Mouse (Mus musculus): Measurements from ENCODE around the gene Tpr.

Tpr gene

DNA sequence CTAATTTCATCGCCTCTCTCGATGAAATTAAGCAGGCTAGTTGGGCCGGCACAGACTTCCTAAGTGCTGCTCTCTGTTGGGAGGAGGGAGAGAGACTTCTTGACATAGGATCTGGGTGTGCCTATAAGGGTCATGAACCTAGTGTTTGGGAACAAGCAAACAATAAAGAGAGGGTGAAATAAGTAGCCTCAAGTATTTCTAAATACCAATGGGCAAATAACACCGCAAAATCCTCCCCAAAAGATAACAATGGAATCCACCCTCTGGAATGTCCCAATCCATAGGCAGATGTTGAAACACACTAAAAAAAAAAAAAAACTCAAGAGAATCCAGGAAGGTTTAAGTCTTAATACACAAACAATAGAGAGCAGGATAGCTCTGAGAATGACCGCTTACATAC lies 70.4 kb downstream of the Tpr start:
- no peak for DNase-seq (ENCODE audit: low spot score in 2 of 2)

DNA sequence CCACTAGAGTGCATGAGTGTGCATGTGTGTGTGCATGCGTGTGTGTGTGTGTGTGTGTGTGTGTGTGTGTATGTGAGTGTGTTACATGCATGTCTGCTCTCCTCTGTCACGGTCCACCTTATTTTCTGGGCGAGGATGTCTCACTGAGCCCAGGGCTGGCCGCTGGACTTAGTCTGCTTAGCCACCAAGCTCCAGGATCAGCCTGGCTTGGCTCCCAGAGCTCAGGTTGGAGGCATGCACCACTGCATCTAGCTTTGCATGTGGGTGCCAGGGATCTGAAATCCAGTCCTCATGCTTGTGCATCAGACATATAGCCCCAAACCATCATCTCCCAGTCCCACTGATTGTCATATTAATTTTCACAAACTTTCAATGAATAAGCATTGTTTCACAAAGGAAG lies 71.1 kb downstream of the Tpr start:
- no peak for DNase-seq (ENCODE audit: low spot score in 2 of 2)

DNA sequence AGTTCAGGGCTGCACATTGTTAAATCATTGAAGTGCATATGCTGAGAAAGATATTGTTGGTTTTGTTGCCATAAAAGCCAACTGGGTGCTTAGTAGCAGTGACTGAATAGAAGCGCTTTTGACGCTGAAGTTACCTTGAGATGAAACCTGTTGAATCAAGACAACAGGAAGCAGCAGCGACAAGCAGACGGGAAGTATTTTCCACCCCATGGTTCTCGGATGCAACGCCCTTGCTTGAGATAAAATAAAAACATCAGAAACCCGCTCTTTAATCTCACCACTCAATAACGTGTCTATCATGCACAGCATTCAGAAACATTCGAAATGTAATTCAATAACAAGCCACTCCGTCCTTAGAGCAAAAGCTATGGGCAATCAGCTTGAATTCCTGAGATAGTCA lies 72.7 kb downstream of the Tpr start:
- no peak for DNase-seq (ENCODE audit: low spot score in 2 of 2)

DNA sequence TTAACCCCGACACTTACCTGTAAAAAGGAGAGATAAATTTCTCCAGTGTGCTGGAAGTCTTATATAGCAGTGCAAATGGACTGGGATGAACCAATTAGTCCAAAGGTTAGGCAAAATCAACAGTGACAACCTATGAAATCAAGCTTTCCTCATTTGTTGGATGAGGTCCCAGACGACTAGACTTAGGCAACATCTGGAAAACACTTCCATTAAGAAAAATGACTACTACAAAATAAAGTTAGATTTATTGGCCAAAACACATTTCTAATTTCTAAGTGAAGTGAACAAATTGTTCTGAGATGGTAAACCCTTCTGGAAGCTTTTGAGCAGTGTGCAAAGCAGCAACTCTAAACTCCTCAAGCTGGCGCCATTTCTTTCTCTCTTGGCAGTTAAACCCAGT lies 73.5 kb downstream of the Tpr start, which contains the start of gene Prg4:
Gene Prg4 (minus strand): TSS at position 34 of the 400 bp plus-strand sequence.
- no peak for DNase-seq (ENCODE audit: low spot score in 2 of 2)

DNA sequence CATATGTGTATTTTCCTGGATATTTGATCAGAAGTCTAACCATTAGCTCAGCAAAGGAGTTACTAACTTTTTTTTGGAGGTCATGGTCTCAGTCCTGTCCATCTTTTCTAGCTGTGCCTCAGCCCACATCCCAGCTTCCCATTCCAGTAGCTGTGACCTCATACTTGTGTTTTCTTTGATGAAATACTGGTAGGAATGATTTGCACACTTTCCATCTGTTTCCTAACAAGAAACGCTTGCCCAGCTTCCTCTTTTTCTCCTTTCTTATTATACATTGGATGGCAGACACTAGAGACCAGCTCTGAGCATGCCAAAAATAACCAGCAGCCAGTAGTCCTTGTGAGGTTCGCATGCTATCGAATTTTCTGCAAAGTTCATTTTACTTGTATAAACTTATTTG lies 77.4 kb downstream of the Tpr start:
- no peak for DNase-seq (ENCODE audit: low spot score in 2 of 2)

DNA sequence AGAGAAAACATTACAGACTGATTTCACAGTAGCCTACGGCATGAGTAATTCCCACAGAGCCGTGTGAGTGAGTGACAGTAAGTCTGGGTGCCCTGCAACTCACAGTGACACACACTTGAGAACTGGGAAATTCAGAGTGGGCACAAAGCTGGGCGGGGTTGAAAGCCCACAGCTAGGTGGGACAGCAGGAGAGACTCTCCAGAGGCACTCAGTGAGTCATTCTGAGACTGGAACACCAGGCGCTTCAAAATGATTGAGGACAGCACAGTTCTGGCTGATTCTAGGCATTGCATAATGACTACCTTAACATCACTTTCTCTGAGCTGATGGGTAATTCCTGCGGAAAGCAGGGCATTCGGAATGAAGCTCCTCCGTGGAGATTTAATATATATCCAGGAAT lies 79.9 kb downstream of the Tpr start:
- DNase-seq (ENCODE audit: low spot score in 2 of 2) = no peak

DNA sequence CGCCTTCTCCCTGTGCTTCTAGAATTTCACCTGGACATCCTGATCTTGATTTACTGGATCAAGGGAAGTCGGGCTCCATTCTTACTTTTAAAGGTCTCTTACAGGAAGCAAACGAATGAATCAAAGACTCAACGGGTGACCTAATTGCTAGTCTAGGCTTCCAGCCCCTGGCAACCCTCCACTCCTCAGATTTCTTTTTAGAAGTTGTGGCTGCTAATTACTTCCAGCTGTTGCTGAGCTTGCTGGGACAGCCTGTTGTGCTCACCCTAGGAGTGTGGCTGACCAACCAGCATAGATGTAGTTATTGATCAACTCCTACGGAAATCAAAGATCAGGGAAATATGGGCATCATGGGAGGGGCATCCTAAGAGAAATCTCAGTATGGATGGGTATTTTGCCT lies 88.0 kb downstream of the Tpr start:
- no peak for DNase-seq (ENCODE audit: low spot score in 2 of 2)

DNA sequence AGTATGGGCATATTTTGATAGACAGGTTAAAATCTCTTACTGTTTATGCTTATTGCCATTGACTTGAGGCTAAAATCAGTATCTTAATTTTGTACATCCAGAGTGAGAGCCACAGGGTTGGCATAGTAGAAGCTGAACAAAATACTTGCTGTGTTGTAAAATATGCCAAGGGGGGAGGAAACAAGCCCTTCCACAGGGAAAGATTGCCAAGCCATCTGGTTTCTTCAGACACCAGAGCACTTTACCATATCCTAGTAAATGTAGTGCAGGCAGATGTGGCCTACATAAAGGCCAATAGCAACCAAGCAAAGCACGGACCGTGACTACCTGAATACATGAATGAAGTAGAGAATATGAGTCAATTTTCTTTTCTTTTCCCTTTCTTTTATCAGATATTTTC lies 96.5 kb downstream of the Tpr start:
- DNase-seq (ENCODE audit: low spot score in 2 of 2) = no peak

DNA sequence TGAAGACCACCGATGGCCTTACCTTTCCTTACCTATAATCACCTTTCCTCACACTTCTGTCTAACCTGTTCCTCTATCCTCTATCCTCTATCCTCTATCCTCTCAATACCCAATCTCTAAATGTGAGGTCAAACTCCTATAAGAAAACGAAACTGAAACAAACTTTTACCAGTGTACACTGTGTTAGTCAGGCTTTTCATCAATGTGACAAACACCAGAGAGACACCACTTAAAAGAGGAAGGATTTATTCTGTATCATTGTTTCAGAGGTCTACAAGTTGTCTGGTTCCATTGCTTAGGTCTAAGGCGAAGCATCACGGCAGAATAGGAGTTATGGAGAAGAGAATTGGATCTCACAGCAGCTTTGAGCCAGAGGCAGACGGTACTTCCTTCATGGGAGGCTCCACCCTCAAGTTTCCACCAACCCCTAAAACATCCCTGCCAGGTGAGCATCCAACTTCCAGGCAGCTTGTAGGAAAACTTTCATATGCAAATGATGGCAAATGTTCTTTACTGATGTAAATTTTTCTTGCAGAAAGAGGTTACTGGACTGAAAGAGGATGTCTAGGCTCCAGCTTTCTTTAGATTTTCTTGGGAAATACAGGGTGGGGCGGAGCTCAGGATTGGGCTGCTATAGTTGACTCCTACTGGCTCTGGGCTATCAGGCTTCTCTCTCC lies 104.1 kb downstream of the Tpr start:
- no peak for DNase-seq (ENCODE audit: low spot score in 2 of 2)

DNA sequence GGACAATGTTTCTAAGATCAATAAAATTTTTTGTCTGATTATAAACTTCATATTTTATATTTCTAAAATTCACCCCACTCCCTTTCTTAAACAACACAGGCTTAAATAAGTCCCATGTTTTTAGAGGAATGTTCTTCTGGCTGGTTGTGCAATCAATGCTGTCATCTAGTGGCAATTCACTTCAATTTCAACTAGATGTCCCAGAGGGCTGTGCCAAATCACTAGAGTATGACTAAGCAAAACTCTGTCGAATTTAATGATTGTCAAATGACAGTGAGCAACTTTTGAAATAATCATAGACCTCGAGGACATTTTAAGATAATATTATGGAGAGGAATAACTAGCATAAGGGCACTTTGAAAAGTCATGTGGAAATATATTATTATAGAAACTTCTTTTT lies 105.1 kb downstream of the Tpr start:
- DNase-seq (ENCODE audit: low spot score in 2 of 2) = no peak

DNA sequence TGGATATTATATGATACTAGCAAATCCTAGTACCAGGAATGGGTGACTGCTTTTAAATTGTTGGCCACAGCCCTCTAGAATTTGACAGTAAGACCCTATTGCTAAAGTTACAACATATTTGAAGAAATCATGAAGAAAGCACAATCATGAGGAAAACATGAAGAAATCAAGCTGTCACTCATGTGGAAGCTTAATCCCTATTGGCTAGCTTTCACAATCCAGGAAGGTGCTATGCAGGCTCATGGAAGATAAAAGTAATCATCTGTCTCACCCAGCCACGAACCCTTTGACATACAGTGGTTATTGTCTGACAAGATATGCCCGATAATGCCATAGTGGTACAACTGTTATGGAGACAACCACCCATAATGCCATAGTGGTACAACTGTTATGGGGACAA lies 105.5 kb downstream of the Tpr start:
- DNase-seq (ENCODE audit: low spot score in 2 of 2) = no peak

Data from spleen, postnatal 10 days (tissue).